Mouse (Mus musculus): ENCODE results near the gene Tdpoz2. TPM values are rescaled to one million over a fixed set of nuclear protein-coding genes. Genes with fewer than 3 reads are reported as not detected.
"Not testable (repeated sequence)": the region's sequence is repeated elsewhere in the genome, so short reads cannot be mapped to it uniquely, and the experiment has no call there.

Gene Tdpoz2
- total RNA-seq (2021) = not detected
- long read RNA-seq, experiment 1 = 0 reads
- long read RNA-seq, experiment 2 = 0 reads

DNA sequence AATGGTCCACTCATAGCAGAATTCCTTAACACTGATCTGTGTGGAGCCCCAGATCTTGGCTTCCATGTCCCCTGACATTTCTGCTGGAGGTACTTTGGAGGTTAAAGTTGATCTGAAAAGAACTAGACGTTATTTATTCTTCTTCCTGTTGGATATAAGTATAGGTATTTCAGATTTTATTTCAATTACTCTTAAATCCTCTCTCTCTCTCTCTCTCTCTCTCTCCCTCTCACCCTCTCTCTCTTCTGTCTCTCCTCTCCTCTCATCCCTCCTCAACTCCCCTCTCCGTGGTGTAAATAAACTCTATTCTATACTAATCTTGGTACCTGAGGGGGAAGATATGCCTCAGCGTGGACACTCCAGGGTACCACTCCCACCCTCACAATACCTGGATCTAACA is at the start of gene Tdpoz2:
Tdpoz2 (minus strand) TSS at position 101 of the 400 bp plus-strand sequence.
- Histone ChIP-seq H3K4me3 (no peak within 1 kb of the TSS), H3K27ac (no peak within 1 kb of the TSS)
- TF ChIP-seq CTCF (conservative IDR thresholded peaks at IDR 0.05) = no peak
- DNase-seq (ENCODE audit: low spot score in 2 of 2) = no peak

DNA sequence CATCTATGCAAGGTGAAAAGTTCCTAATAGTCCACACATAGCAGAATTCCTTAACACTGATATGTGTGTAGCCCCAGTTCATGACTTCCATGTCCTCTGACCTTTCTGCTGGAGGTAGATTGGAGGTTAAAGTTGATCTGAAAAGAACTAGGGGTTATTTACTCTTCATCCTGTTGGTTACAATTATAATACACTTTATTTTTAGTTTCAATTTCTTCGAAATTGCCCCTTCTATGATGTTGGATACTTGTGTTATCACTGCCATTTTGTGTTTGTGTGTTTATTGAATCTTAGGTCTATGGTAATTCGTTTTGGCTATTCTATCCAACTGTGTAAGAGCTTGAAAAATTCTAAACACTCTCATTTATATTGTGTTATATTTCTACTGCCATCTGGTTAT is 40.5 kb upstream of the Tdpoz2 start, which contains the start of gene Gm37596:
Gm37596 (minus strand) TSS at position 101 of the 400 bp plus-strand sequence.
- not testable (repeated sequence) for H3K27ac ChIP-seq; DNase-seq (ENCODE audit: low spot score in 2 of 2); H3K4me3 ChIP-seq

DNA sequence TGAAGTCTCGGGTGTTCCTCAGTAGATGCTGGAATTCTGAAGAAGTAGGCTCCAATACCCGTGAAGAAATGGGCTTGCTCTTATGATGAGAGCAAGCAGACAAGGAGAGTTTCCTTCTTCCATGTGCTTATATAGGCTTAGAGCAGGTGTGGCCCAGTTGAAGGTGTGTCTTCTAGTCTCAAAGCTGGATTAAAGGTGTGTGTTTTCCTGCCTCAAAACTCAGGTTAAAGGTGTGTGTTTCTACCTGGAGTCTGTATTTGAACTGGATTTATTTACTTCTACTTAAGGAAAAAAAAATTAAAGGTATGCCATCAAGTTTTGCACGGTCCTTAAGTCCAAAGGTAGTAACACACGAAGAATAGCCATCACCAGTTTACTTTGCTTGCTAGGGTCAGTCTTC is 23.7 kb upstream of the Tdpoz2 start, which contains the start of gene Tdpoz1:
Tdpoz1 (minus strand) TSS at position 101 of the 400 bp plus-strand sequence.
- H3K4me3 ChIP-seq; DNase-seq (ENCODE audit: low spot score in 2 of 2); H3K27ac ChIP-seq: not testable (repeated sequence)

DNA sequence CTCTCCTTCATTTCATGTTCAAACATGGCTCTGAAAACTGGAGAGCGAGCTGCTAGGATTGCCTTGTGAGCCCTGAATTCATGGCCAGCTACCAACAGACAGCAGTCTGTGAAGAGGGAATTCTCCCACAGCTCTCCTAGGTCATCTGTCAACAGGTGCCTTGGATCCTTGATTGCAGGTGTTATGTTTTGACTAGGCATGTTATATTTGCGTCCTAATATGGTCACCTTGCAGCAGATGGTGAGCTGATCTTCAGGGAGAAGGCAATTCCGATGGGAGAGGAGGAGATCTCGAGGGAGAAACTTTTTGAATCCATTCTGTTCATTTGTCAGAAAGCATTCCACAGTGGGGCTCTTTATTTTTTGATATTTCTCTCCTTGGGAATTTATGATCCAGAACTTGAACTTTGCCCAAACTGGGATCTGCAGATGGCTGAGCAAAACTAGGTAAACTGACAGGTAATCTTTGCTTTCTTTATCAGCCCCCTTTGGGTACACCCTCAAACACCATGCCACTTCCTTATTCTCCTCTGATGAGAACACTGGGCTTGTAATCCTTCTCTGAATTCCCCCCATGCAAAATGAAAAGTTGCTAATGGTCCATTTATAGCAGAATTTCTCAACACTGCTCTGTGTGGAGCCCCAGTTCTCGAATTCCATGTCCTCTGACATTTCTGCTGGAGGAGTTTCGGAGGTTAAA is 18.5 kb upstream of the Tdpoz2 start:
- DNase-seq (ENCODE audit: low spot score in 2 of 2); H3K27ac ChIP-seq; H3K4me3 ChIP-seq: not testable (repeated sequence)

DNA sequence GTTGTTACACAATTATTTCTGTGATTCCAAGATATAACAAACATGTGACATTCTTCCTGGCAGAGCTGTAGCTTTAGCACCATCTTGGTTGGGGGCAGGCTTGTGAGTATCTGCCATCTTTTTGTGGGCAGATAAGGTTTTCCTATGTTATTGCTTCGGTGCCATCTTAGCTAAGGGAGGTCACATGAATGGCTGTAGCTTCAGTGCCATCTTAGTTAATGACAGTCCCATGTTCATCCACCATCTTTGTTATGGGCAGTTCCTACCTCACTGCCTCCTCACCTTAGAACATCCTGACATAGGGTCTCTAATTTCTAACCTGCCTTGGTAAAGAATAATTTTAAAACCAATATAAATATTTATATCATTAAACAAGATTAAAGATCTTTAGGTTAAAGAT is 1.8 kb upstream of the Tdpoz2 start:
- no peak for DNase-seq (ENCODE audit: low spot score in 2 of 2)
- Histone ChIP-seq H3K27ac (no peak overlapping the region), H3K4me3 (no peak overlapping the region)
- TF ChIP-seq CTCF (conservative IDR thresholded peaks at IDR 0.05) = no peak

DNA sequence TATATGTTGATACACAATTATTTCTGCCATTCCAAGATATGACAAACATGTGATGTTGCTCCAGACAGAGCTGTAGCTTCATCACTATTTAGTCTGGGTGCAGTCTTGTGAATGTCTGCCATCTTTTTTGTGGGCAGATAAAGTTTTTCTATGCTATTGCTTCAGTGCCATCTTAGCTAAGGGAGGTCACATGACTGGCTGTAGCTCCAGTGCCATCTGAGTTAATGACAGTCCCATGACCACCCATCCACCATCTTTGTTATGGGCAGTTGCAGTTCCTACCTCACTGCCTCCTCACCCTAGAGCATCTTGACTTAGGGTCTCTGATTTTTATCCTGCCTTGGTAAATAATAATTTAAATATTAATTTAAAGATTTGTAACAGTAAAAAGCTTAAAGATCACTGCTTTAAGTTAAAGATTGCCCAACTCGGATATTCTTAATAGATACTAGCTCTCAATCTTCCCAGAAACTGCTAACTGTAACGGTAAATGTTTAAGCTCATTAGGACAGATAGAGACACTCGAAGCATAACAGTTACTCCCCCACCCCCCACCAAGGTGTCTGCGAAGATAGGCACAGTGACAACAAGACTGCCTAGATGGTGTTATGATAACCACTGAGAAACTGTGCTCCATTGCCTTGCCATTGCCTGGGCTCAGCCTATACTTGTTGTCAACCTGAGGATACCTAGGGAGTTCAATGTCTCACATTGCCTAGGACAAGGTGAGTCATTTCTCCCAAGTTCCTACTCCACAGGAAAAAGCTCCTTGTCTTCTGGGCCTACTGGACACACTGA is 21.4 kb downstream of the Tdpoz2 start:
- H3K27ac ChIP-seq; DNase-seq (ENCODE audit: low spot score in 2 of 2); H3K4me3 ChIP-seq: not testable (repeated sequence)

DNA sequence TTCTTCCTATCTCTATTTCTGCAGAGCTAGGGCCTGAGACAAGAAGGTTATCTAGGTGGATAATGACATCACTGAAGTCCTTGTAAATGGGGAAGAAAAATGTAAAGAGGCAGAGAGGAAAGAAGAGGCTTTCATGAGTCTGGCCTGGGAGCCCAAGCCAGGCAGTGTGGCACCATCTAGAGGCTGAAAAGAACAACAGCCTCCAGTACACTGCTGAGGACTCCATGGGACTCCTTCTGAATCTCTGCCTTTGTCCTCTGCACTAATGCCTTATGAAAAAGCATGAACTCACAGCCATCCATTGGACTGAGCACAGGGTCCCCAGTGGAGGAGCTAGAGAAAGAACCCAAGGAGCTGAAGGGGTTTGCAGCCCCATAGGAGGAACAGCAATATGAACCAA is 43.5 kb downstream of the Tdpoz2 start:
- not testable (repeated sequence) for H3K4me3 ChIP-seq, H3K27ac ChIP-seq
- peak; percentile 80 for TF ChIP-seq CTCF (conservative IDR thresholded peaks at IDR 0.05)
- DNase-seq (ENCODE audit: low spot score in 2 of 2) = peak; percentile 15 to 30

DNA sequence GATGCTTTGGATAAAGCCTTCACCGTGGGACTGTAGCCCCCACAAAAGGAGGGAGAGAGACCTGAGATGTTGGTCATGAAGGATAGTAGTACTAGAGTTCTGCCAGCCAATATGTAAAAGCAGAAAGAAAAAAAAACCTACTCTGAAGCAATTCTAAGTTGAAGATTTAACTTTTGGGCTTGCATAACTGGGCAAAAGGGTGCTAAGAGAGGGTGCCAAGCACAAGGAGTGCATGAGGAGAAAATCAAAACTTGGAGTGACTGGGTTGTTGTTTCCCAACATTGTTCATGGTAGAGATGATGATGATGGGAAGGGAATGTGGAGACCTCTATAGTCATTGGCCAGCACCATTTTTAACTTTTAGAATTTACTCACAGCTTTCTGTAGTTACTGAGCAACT is 50.6 kb downstream of the Tdpoz2 start:
- Histone ChIP-seq H3K27ac (no peak overlapping the region), H3K4me3 (no peak overlapping the region)
- TF ChIP-seq CTCF (conservative IDR thresholded peaks at IDR 0.05) = no peak
- no peak for DNase-seq (ENCODE audit: low spot score in 2 of 2)

Other genes starting within 250 kb of the Tdpoz2 start
- 1 to 10 TPM; 1.4 to 1.6 TPM for gene Tchh, start 210.4 kb downstream of the Tdpoz2 start, total RNA-seq (2021)
- not detected for gene Tchhl1, start 183.9 kb downstream of the Tdpoz2 start, total RNA-seq (2021)
- gene S100a11, start 132.2 kb downstream of the Tdpoz2 start, total RNA-seq (2021) = 1 to 10 TPM; 6.8 to 7.4 TPM
- gene S100a10, start 97.6 kb downstream of the Tdpoz2 start, total RNA-seq (2021) = 10 to 100 TPM; 18.7 to 23.6 TPM
- not detected for gene Tdpoz1, start 23.6 kb upstream of the Tdpoz2 start, total RNA-seq (2021)
- gene Gm37596, start 40.4 kb upstream of the Tdpoz2 start, total RNA-seq (2021) = not detected
- gene Gm5773, start 120.3 kb upstream of the Tdpoz2 start, total RNA-seq (2021) = not detected
- not detected for gene Tdpoz4, start 143.7 kb upstream of the Tdpoz2 start, total RNA-seq (2021)
- gene Tdpoz3, start 173.3 kb upstream of the Tdpoz2 start, total RNA-seq (2021) = not detected